Mouse (Mus musculus) retina, adult 2 months (tissue): ENCODE results near the gene Ripor2.

Experiments used
- DNase-seq: peaks from one replicate; pipeline ENCODE4 v3.0.0-alpha.2; 2012; ENCODE audit warnings: low read depth, low spot score

Ripor2 gene

GRCm38 (mm10) chr13:24584403-24584802 is 2.4 kb downstream of the Ripor2 start:
- DNase-seq = no peak

GRCm38 (mm10) chr13:24584841-24585240 is 2.9 kb downstream of the Ripor2 start:
- no peak for DNase-seq

- no peak for DNase-seq
Observed at GRCm38 (mm10) chr13:24585369-24585768, 3.4 kb downstream of the Ripor2 start.

DNA sequence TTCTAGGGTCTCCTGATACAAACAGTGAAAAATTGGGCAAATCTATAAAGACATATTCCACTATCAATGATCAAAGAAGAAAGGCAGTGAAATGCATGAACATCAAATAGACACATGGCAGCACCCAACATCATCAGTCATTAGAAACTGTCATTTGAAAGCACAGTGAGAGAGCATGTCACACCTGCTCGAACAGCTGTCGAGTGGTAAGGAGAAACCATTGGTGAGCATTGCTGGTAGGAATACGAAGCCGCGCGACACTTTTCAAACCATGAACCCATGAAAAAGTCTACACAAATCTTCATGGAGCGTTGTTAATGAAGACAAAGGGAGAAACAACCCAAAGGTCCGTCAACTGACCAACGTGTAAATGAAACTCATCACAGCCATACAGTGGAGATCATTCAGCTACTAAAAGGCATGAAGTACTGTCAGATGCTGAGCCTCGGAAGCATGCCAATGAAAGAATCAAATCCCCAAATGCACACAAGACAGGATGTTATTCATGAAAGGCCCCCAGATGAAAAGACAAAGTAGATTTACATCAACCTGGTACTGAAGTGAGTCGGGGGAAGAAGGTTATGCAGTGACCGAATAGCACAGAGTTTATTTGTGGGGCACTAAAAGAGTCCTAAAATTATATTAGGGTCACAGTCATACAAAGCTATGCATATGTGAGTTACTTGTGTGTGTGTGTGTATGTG is 5.4 kb downstream of the Ripor2 start:
- DNase-seq = no peak

DNA sequence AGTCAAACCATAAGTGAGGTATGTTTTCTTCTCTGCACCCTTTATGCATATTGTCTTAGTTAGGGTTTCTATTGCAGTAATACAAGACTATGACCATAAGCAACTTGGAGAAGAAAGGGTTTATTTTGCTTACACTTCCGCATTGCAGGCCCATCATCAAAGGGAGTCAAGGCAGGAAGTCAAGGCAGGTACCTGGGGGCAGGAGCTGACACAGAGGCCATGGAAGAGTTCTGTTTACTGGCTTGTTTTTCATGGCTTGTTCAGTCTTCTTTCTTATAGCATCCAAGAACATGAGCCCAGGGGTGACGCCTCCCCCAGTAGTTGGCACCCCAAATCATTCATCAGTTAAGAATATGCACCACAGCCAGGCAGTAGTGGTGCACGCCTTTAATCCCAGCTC is 6.6 kb downstream of the Ripor2 start:
- DNase-seq = no peak

- no peak for DNase-seq
Observed at GRCm38 (mm10) chr13:24591737-24592136, 9.7 kb downstream of the Ripor2 start.

GRCm38 (mm10) chr13:24594303-24594702 is 12.3 kb downstream of the Ripor2 start:
- DNase-seq = no peak

DNA sequence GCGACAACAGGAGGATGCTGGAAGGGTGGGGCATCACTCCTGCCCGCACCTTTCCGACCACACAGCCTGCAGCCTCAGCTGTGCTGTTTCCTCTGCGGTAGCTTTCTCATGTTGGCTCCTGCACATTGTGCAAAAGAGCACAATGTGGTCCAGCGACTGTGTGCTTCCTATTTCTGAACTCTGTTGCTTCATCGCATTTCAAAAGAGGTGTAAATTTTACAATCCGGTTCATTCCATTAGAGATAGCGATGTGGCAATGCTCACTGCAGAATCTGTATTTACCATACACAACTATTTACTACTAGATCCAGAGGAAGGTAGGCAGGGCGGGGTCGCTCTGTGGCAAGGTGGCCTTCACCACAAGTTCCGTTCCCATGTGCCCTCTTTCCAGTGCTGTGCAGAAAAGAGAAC is 17.6 kb downstream of the Ripor2 start:
- no peak for DNase-seq

DNA sequence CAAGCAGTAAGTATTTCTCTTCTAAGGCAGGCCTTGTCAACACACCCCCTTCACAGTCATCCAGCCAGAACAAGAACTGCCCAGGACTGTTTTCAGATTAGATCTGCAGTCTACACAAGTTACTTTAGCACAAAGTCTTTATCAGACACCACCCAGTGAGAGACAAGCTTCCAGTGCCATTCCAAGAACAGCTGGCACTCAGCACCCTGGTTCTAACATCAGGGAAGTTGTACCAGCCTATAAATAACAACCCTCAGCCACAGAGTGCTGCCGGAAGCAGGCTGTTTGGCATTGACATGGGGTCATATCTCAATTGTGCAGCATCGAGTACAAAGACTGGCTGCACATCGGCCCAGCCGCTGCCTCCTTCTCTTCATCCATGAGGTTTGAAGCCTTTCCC is 21.0 kb downstream of the Ripor2 start:
- DNase-seq = no peak

GRCm38 (mm10) chr13:24603591-24604009 is 21.6 kb downstream of the Ripor2 start:
- no peak for DNase-seq

DNA sequence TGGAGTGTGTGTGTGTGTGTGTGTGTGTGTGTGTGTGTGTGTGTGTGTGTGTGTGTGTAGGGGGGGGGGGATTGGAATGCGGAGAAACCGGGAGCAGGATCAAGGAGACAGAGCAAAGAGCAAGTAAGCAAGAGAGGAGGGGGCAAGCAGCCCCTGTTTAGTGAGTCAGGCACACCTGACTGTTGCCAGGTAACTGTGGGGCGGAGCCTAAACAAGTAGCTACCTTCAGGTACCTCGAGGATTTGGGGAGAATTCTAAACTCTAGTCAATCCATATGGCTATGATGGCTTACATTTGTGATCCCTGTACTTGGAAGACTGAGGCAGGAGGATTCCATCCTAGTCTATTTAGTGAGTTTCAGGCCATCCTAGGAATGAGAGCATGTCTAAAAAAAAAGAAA is 22.1 kb downstream of the Ripor2 start:
- no peak for DNase-seq

- no peak for DNase-seq
Observed at GRCm38 (mm10) chr13:24604761-24605591, 23.0 kb downstream of the Ripor2 start.

DNA sequence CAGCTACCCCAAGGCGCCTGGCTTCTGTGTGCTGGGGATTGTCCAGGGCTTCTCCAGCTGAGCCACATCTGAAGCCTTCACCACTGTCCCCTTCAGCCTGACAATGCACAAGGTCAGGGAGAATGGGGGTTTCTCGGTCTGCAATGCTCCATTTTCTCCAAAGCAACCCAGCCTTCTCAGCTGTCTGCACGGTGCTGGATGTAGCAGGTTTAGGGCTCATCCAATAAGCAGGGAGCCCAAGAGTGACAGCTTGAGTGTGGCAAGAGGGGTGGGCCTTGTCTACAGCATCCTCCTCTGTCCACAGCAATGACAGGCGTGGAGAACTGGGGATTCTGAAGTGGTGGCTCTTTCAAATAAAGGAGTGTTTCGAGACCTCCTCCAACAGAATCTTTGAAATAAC is 23.8 kb downstream of the Ripor2 start:
- DNase-seq = no peak

- DNase-seq = no peak
Observed at GRCm38 (mm10) chr13:24607961-24608360, 26.0 kb downstream of the Ripor2 start.

DNA sequence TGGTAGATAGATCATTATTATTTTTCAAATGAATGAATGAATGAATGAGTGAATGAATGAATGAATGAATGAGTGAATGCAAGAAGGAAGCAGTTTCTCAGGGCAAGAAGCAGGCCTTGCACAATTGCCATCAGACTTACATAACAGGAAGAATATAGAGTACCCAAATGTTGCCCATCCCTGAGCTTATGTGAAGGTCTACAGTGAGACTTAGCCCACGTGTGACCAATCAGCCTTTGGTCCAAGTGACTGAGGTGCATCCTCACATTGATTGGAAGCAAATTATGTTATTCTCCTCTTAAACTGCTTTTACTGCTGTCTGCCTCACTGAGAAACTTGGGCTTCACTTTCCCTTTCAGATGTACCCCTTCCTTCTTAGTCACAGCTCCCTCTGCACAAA is 26.7 kb downstream of the Ripor2 start:
- DNase-seq = no peak

DNA sequence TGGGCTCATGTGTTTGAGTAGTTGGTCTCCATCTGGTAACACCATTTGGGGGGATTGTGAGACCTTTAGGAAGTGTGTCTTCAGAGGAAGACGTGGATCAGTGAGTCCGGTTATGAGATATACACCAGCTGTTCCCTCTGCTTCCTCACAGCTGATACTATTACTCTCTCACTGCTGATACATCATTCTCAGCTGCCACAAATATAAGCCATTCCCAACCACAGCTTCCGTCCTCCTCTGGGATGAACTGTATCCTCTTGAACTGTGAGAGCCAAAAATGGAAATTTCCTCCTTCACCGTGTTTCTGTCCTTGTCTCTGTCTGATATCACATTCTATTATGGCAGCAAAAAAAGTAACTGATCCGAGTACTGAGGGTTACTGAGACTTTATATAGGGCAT is 28.9 kb downstream of the Ripor2 start:
- no peak for DNase-seq

- DNase-seq = no peak
Observed at GRCm38 (mm10) chr13:24613031-24613430, 31.0 kb downstream of the Ripor2 start.

- no peak for DNase-seq
Observed at GRCm38 (mm10) chr13:24613433-24613832, 31.4 kb downstream of the Ripor2 start.

GRCm38 (mm10) chr13:24613927-24614780 is 32.2 kb downstream of the Ripor2 start:
- no peak for DNase-seq

DNA sequence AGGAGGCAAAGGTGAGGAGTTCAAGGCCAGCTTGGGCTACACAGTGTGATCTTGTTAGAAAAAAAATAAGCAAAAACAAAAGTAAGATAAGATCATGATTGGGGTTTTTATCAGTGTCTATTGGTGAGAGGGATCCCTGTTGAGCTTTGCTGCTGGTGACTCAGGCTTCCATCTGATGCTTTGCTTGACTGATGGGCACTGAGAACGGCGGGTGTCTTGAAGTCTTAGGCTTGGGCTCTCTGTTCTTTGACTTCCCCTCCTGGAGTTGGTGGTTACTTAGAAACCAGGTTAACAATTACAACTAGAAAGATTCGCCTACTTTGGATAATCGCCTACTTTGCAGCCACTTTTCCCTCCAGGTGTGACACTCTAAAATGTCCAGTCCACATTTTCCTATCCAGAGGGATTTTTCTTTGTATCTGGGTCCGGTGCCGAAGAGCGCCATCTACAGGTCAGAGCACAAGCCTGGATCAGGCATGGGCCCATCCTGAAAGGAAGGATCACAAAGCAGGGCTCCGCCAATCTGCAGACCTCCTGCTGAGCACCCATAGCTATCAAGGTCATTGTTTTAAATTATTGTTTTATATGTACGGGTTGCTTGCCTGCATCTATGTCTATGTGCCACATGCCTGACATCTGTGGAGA is 34.1 kb downstream of the Ripor2 start:
- DNase-seq = no peak

DNA sequence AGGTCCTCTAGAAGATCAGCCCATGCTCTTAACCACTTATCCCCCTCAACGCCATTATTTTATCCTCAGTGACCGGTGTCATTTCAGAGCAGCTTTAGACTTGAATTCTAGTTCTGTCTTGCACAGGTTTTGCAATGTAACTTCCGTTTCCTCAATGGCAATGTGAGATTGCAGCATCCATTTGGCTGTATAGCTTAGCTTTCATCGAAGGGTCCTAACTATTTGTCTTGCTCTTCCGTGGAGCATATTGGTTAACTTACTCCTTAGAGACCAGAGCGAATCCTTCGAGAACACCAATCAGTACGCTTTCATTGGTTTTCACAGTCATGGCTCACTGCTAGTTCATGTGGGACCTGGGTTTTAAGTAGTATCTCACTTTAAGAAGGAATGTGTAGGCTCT is 34.7 kb downstream of the Ripor2 start:
- DNase-seq = no peak
